Mouse (Mus musculus) frontal cortex, postnatal 25 days (tissue): Measurements from ENCODE around the gene H2-K1.

Source experiments
- DNase-seq, 2 experiments: peaks; one replicate each; pipeline ENCODE4 v3.0.0; 2022; ENCODE audit warnings: low spot score in 2 of 2

H2-K1 gene

DNA sequence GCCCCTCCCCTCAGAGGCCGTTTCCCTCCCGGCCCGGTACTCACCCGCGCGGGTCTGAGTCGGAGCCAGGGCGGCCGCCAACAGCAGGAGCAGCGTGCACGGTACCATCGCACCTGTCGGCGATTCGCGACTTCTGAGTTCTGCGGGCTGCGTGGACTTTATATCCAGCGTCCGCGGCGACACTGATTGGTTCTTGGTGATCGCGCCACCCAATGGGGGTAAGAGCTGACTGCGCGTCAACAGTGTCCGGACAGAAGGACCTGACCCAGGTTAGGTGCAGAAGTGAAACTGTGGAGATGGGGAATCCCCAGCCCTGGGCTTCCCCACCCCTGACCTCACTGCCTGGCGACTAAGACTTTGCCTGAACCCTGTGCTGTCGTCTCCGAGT, at the start of gene H2-K1:
Gene H2-K1, minus strand, starts transcription at position 198 of the 388 bp plus-strand sequence.
- DNase-seq = peak; percentile 40 to 47

DNA sequence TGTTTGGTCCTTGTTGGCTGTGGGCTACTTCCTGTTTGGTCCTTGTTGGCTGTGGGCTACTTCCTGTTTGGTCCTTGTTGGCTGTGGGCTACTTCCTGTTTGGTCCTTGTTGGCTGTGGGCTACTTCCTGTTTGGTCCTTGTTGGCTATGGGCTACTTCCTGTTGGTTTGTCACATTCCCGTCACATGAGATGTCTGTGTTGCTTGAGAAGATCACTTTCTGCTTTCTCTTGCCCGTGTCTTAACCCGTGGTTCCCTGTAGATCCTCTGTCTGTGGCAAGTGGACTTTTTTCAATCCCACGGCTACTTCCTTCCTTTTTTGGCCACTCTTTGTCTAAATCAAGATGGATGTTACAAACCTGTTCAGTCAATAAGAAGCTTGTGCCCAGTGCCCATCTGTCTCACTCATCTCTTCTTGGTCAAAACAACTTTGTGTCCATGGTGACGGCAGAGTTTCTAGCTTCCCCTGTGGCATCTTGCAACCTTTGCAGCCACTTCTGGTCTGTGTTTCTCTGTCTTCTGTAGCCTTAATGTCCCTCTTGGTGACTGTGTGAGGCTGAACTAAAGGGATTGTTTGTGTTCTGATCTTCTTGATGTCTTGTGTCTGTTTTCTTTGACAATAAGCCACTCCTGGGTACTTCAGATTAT, 47.4 kb upstream of the H2-K1 start:
- no peak for DNase-seq

DNA sequence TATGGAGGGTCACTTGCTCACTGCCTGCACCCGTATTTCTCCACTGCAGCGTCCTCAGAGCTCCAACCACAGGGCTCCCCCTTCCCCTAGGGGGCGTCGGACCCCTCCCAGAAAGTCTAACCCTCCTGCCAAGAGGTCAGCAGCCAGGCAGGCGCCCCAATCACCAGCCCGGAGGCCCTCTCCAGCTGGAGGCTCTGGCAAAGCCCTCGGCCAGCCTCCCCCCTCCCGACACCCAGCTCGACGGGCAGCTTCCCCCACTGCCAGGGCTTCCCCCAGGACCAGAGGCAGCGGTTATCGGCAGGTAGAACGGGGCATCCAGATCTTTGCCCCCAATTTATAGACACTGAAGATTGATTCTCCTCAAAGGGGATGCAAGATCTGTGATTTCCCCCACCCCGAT, 45.8 kb upstream of the H2-K1 start:
- no peak for DNase-seq

DNA sequence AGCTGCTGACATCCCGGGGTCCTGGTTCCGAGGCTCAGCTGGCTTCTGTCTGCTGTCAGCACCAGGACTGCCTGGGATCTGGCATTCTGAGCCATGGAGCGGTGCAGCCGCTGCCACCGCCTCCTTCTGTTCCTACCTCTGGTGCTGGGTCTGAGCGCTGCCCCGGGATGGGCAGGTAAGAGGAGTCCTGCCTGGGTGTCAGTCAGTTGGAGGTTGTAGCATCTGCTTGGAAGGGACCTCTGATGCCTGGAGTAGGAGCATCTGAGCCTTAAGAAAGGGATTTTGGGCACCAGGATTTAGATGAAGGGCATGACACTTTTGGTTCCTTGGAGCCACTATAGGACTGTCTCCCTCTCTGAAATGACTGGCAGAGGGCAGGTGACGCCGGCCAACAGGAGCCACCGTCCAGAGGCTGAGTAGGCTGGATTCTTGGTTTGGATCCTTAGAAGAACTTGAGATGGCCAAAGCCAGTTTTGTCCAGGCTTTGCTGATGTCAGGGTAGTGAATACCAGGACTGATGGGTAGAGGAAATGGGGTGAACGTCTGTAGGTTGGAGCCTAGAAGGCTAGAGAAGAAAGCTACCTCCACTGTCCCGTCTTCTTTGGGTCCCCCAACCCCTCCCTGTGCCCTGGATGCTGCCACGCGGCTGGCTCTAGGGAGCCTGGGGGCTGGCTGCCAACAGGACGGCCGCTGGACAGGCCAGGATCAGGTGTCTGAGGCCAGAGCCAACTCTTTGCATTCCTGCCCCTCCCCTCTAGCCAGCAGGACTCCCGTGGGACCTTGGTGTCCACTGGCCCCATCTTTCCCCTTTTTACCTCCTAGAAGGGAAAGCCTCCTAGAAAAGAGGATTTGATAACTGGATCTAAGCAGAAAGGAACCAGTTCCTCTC, 39.7 kb upstream of the H2-K1 start:
- no peak for DNase-seq

GRCm38 (mm10) chr17:34038878-34039561, 38.9 kb upstream of the H2-K1 start, which contains the start of gene Col11a2:
Col11a2 (plus strand) TSS chr17:34039437.
- DNase-seq = no peak

DNA sequence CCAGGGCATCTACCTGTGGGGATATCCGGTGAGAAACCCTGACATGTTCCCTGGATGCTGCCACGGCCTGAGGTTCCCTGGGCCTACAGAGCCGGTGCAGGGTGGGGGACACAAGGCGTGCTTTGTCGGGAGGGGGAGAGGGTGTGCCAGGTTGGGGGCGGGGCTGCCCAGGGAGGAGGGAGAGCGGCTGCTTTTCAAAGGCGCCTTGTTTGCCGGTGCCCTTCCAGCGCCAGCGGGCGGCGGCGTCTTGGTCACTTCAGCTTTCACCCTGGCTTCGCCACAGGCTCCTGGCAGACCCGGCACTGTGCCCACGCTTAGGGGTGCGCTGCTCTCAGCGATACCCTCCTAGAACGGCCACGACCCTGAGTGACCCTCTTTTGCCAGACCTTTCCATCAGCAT, 38.3 kb upstream of the H2-K1 start:
- DNase-seq = no peak

DNA sequence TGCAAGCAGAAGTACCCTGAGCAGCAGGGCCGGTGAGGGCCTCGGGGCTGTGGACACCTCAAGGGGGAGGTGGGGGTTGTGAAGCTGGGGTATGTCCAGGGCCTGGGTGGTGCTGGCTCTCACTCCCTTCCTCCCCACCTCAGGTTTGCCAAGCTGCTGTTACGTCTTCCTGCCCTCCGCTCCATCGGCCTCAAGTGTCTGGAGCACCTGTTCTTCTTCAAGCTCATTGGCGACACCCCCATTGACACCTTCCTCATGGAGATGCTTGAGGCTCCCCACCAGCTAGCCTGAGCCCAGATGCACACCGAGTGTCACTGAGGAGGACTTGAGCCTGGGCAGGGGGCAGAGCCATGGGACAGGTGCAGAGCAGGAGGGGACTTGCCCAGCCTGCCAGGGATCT, 37.1 kb upstream of the H2-K1 start:
- no peak for DNase-seq

GRCm38 (mm10) chr17:34036647-34037046, 36.5 kb upstream of the H2-K1 start:
- no peak for DNase-seq

GRCm38 (mm10) chr17:34035517-34035916, 35.4 kb upstream of the H2-K1 start:
- DNase-seq = no peak

- DNase-seq = peak in 1 of 2 experiments; percentile 67
These were observed 33.9 kb upstream of the H2-K1 start for GRCm38 (mm10) chr17:34034064-34034463.

GRCm38 (mm10) chr17:34033441-34033840, 33.3 kb upstream of the H2-K1 start:
- no peak for DNase-seq

DNA sequence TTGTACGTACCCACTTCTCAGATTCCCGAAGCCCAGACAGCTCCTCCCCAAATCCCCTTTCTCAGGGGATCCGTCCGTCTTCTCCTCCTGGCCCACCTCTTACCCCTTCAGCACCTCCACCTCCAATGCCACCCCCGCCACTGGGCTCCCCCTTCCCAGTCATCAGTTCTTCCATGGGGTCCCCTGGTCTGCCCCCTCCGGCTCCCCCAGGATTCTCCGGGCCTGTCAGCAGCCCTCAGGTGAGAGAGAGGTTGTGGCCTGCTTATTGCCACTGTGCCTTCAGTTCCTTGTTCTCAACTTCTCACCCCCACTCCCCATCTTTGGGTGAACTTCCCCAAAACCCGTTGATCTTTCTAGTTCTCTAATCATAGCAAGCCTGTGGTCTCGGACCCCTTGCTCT, 32.7 kb upstream of the H2-K1 start:
- no peak for DNase-seq

- DNase-seq = no peak
These were observed 32.1 kb upstream of the H2-K1 start for GRCm38 (mm10) chr17:34032174-34032632.

- DNase-seq = peak; percentile 90 to 97
These were observed 31.5 kb upstream of the H2-K1 start, which contains the start of the genes Slc39a7 and Rxrb for GRCm38 (mm10) chr17:34031465-34032173. Slc39a7 (minus strand) TSS chr17:34031682. Rxrb (plus strand) TSS chr17:34031812.

DNA sequence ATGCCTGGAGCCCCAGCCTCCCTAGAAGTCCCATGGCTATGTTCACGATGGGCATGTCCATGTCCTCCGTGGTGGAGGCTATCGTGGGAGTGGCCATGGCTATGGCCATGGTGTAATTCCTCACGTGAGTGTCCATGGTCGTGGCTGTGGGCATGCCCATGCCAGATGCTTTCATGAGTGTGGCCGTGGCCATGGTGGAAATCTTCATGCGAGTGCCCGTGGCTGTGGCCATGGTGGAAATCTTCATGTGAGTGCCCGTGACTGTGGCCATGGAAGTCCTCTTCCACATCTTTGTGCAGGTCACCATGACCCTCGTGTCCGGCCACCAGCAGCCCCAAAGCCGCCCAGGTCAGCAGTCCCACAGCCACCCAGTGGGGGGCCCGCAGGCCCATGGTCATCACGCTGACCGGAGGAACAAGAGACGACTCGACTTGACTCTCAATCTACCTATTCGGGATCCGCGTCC, 30.7 kb upstream of the H2-K1 start:
- DNase-seq = no peak

DNA sequence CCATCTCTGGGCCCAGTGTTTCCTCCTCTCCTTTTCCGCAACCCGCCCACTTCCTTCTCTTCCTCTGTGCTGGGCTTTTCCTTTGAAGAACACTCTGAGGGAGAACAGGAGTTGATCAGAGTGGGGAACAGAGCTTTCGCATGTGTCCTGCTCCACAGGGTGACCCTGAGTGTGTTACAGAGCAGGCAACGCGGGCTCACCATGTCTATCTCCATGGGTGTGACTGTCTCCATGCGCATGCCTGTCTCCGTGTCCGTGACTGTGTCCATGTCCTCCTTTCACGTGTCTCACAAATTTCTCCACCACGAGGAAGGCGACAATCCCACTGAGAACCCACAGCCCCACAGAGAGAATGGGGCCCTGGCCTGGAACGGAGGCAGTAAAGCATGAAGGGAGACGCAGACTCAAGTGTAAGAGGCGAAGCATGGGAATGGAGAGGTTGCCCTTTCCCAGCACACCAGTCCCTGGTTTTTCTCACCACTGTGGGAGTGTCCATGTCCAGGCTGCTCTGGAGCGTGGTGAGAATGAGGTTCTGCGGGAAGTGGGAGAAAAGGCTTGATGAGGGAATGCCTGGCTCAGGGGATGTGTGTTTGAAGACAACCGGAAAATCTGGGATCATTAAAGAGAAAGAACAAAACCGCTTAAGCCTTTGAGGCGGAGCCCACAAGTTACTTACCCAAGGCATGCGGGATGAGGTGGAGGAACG, 29.9 kb upstream of the H2-K1 start:
- DNase-seq = no peak

DNA sequence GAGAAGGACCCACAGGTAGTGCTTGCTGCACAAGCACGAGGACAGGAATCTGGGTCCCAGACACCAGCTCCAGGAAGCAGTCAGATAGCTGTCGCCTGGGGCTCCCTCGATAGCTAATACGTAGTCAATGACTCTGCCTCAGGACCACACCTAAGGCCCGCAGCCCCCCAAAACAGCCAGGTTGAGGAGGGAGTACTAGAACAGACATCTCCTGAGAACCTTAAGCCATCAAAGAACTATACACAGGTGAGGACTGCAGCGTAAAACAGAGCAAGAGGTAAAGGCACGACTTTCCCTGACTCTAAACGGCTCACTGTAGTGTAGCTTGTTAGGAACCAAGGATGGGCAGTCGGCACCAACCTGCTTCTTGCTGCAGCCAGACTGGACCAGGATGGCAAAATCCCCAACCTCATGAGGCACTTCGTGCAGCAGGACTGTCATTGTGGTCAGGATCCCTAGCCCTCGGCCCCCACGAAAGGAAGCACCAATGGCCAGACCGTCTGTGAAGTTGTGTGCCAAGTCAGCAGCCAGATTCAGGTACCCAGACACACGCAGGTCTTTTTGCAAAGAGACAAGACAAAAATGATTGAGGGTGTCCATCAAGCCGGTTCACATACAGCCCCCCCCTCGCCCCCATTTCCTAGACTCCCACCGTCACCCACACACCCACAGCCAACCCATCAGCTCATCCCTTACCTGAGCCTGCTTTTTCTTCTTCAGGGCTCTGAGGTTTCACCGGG, 29.2 kb upstream of the H2-K1 start:
- no peak for DNase-seq

GRCm38 (mm10) chr17:34028501-34029149, 28.5 kb upstream of the H2-K1 start:
- DNase-seq = no peak

GRCm38 (mm10) chr17:34027656-34028223, 27.6 kb upstream of the H2-K1 start, which contains the start of gene H2-Ke6:
H2-Ke6 (minus strand) TSS chr17:34028060.
- DNase-seq = peak; percentile 83 to 84
